Comparison of ENCODE assay signal across 13 mouse cellular contexts in the genomic region with DNA sequence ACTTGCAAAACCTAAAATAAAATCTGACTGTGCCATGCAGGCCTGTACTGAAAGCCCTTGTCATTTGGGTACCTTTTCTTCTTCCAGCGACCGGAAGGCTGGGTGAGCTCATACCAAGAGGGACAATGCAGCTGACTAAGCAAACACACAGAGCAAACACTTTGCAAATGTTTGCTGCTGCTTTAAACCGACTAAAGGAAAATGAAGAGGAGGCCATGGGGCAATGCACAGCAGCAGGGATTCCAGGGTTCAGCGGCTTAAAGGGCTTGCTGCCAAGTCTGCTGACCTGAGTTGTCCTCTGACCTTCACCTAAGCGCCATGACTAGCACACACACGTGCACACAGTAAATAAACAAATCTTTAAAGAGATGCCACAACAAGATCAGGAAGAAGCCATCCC. TPM values are rescaled to one million over a fixed set of nuclear protein-coding genes. Genes with fewer than 3 reads are reported as not detected.
DNase-seq lines count a peak whose midpoint lies in the region; ATAC-seq and TF ChIP-seq lines count a peak whose summit lies in the region.
"Had no signal": no experiment of that assay in that cellular context is flagged by ENCODE, and none has a peak within 500 bp of the region (broad histone marks: within the 10 kb centered on the region; RNA-seq: fewer than 3 reads in every experiment).

No protein-coding gene starts in this region.

- TF ChIP-seq CTCF in CH12.LX (conservative IDR thresholded peaks at IDR 0.05 in 1 of 2, IDR thresholded peaks at IDR 0.05 in 1 of 2; ENCODE audit: low read depth in 2 of 2, low read length in 2 of 2), result no peak

- in situ Hi-C loops in CH12.LX (cut with MboI; ENCODE audit: low pct_ligation_motif_present, low pct_unique_long_range_greater_than_20kb, low sequenced_read_pairs), result no loop called here

- H3K4me3 ChIP-seq in heart, embryonic 12.5 days, result no peak overlapping the region
- H3K4me3 ChIP-seq in CH12.LX (replicated peaks in 1 of 3; ENCODE audit: low read depth in 2 of 3, low read length in 2 of 3, poor library complexity in 1 of 3), result no peak overlapping the region
- no peak overlapping the region for H3K4me3 ChIP-seq in kidney, embryonic 15.5 days (replicated peaks)
- no peak overlapping the region for H3K4me3 ChIP-seq in lung, embryonic 16.5 days (ENCODE audit: low read length)
- H3K4me3 ChIP-seq: erythroblast, embryonic 14.5 days; midbrain, embryonic 15.5 days had no signal

- H3K9ac ChIP-seq in heart, embryonic 12.5 days, result no peak overlapping the region
- no peak overlapping the region for H3K9ac ChIP-seq in CH12.LX (ENCODE audit: insufficient read depth, low read depth)
- no peak overlapping the region for H3K9ac ChIP-seq in kidney, embryonic 15.5 days
- no peak overlapping the region for H3K9ac ChIP-seq in lung, embryonic 16.5 days (ENCODE audit: low read length)
- H3K9ac ChIP-seq: midbrain, embryonic 15.5 days had no signal

- no peak overlapping the region for H3K27ac ChIP-seq in heart, embryonic 12.5 days (ENCODE audit: poor library complexity, severe bottlenecking)
- peak overlapping the region; percentile 37; the same call in 1 of the 2 replicates for H3K27ac ChIP-seq in CH12.LX (ENCODE audit: insufficient read depth, low read depth)
- H3K27ac ChIP-seq in kidney, embryonic 15.5 days, result peak overlapping the region; percentile 27; the same call in 1 of the 2 replicates
- peak overlapping the region; percentile 25; the same call in 1 of the 2 replicates for H3K27ac ChIP-seq in lung, embryonic 16.5 days (ENCODE audit: low read length)
- H3K27ac ChIP-seq: hindbrain, postnatal 0 days; midbrain, embryonic 15.5 days had no signal

- TF ChIP-seq RAD21 in CH12.LX (IDR thresholded peaks at IDR 0.05; ENCODE audit: low read depth, low read length), result no peak

- no peak for TF ChIP-seq POLR2A in CH12.LX (IDR thresholded peaks at IDR 0.05; ENCODE audit: low read depth, low read length)

- no peaks in the 10 kb centered on the region for H3K9me3 ChIP-seq in heart, embryonic 12.5 days (replicated peaks)
- no peaks in the 10 kb centered on the region for H3K9me3 ChIP-seq in CH12.LX (replicated peaks; ENCODE audit: low read length)
- H3K9me3 ChIP-seq in kidney, embryonic 15.5 days (replicated peaks), result no peaks in the 10 kb centered on the region
- no peaks in the 10 kb centered on the region for H3K9me3 ChIP-seq in lung, embryonic 16.5 days (ENCODE audit: control insufficient read depth, low read length)
- H3K9me3 ChIP-seq: midbrain, embryonic 15.5 days had no signal

- WGBS in heart, embryonic 12.5 days, result 36% methylated on average over 6 of the region's 6 CpGs
- 21% methylated on average over 6 of the region's 6 CpGs for WGBS in kidney, embryonic 15.5 days
- WGBS in lung, embryonic 16.5 days, result 12% methylated on average over 6 of the region's 6 CpGs

- H3K79me2 ChIP-seq in CH12.LX (replicated peaks; ENCODE audit: control insufficient read depth, extremely low read depth, insufficient read depth, poor library complexity, severe bottlenecking), result peaks cover 86% of the 10 kb centered on the region

- no peak for TF ChIP-seq EP300 in CH12.LX (IDR thresholded peaks at IDR 0.05; ENCODE audit: low read length)

- DNase-seq in heart, adult 18-20 months, result peak; percentile 33 to 50
- DNase-seq in CH12.LX (ENCODE audit: extremely low read depth), result no peak
- DNase-seq in ovary, postnatal 14 days (ENCODE audit: low spot score), result no peak
- DNase-seq in frontal cortex, postnatal 14 days (ENCODE audit: low spot score in 2 of 2), result no peak
- DNase-seq in right cerebral cortex, adult 18-20 months, result no peak
- DNase-seq: cerebellum, adult 18-20 months; thymus, postnatal 36 days had no signal

- no peak overlapping the region for H3K4me2 ChIP-seq in heart, embryonic 12.5 days
- peak overlapping the region; percentile 2; the same call in 1 of the 2 replicates for H3K4me2 ChIP-seq in CH12.LX (ENCODE audit: insufficient read depth, low read depth, poor library complexity, severe bottlenecking)
- H3K4me2 ChIP-seq in kidney, embryonic 15.5 days, result no peak overlapping the region
- H3K4me2 ChIP-seq in lung, embryonic 16.5 days (ENCODE audit: low read depth, low read length), result 0 out of 2 replicates have a peak overlapping the region, but pooled peaks have one; percentile 2
- H3K4me2 ChIP-seq: midbrain, embryonic 15.5 days had no signal

- H3K4me1 ChIP-seq in heart, embryonic 12.5 days (replicated peaks), result peaks cover 18% of the 10 kb centered on the region
- H3K4me1 ChIP-seq in CH12.LX (ENCODE audit: control insufficient read depth in 1 of 2, insufficient read depth in 2 of 2), result peaks cover 35 to 94% of the 10 kb centered on the region in 2 experiments
- peaks cover 22% of the 10 kb centered on the region for H3K4me1 ChIP-seq in kidney, embryonic 15.5 days
- peaks cover 21% of the 10 kb centered on the region for H3K4me1 ChIP-seq in lung, embryonic 16.5 days (replicated peaks; ENCODE audit: control insufficient read depth, insufficient read depth, low read length)
- H3K4me1 ChIP-seq: midbrain, embryonic 15.5 days had no signal

- no peak for ATAC-seq in heart, embryonic 12.5 days (ENCODE audit: insufficient number of reproducible peaks, low FRiP score)
- peak; percentile 29 for ATAC-seq in kidney, embryonic 15.5 days (replicated peaks; ENCODE audit: low FRiP score)
- peak; percentile 66 for ATAC-seq in lung, embryonic 16.5 days (ENCODE audit: low read depth)
- ATAC-seq: hindbrain, postnatal 0 days; midbrain, embryonic 15.5 days had no signal

- no peaks in the 10 kb centered on the region for H3K36me3 ChIP-seq in heart, embryonic 12.5 days
- peaks cover 20 to 61% of the 10 kb centered on the region in 2 experiments for H3K36me3 ChIP-seq in CH12.LX (replicated peaks in 1 of 2; ENCODE audit: control insufficient read depth in 1 of 2, insufficient read depth in 1 of 2, low read length in 1 of 2)
- H3K36me3 ChIP-seq in kidney, embryonic 15.5 days, result no peaks in the 10 kb centered on the region
- no peaks in the 10 kb centered on the region for H3K36me3 ChIP-seq in lung, embryonic 16.5 days (ENCODE audit: control insufficient read depth, insufficient read depth, low read length)
- H3K36me3 ChIP-seq: midbrain, embryonic 15.5 days had no signal

- dilution Hi-C loops in CH12.LX (cut with MboI; ENCODE audit: extremely low pct_ligation_motif_present, extremely low pct_unique_long_range_greater_than_20kb, low sequenced_read_pairs), result no loop called here

- H3K27me3 ChIP-seq in heart, embryonic 12.5 days (replicated peaks), result no peaks in the 10 kb centered on the region
- H3K27me3 ChIP-seq in CH12.LX (replicated peaks), result no peaks in the 10 kb centered on the region
- H3K27me3 ChIP-seq in kidney, embryonic 15.5 days, result no peaks in the 10 kb centered on the region
- no peaks in the 10 kb centered on the region for H3K27me3 ChIP-seq in lung, embryonic 16.5 days (ENCODE audit: control insufficient read depth, insufficient read depth, low read depth, low read length)
- H3K27me3 ChIP-seq: midbrain, embryonic 15.5 days had no signal

TF ChIP-seq in CH12.LX, 34 proteins besides CTCF, POLR2A, EP300 and RAD21:
- TF ChIP-seq ETS1 (conservative IDR thresholded peaks at IDR 0.05; ENCODE audit: low read depth, low read length), result peak; percentile 39; the same call in 1 of the 2 replicates
- TF ChIP-seq MEF2A (IDR thresholded peaks at IDR 0.05; ENCODE audit: borderline replicate concordance, low read depth, low read length), result no peak
- TF ChIP-seq MAFK (IDR thresholded peaks at IDR 0.05; ENCODE audit: insufficient replicate concordance, low read length), result peak; percentile 80; the same call in 1 of the 2 replicates
- no peak for TF ChIP-seq USF1 (IDR thresholded peaks at IDR 0.05; ENCODE audit: low read depth, low read length)
- no peak for TF ChIP-seq ZMIZ1 (IDR thresholded peaks at IDR 0.05; ENCODE audit: low read depth, low read length)
- peak; percentile 49 for TF ChIP-seq BHLHE40 (IDR thresholded peaks at IDR 0.05; ENCODE audit: low read depth, low read length)

RNA-seq across cellular contexts. Expression of a gene that starts 23.9 kb away (rescaled TPM):
- 10 to 100 TPM; 25.4 to 31.1 TPM for total RNA-seq in heart, adult 18-20 months (2021)
- 1.7 and 2.1 TPM in 2 replicates for polyA plus RNA-seq in heart, embryonic 12.5 days (2016; fragmentation: Nextera tagmentation; extraction: Ambion mirVana)
- total RNA-seq in CH12.LX (2012; rRNA removed) (38.1 and 50.0 TPM in 2 replicates), CH12.LX (2014; rRNA removed) (69.1 and 69.6 TPM in 2 replicates)
- 55.3 and 60.3 TPM in 2 replicates for polyA plus RNA-seq in CH12.LX (2012; ENCODE audit: insufficient read length, low read depth)
- 6.2 and 6.5 TPM in 2 replicates for polyA plus RNA-seq in kidney, embryonic 15.5 days (2015; fragmentation: Nextera tagmentation; extraction: Ambion mirVana)
- 3.5 and 3.9 TPM in 2 replicates for polyA plus RNA-seq in lung, embryonic 16.5 days (2015; fragmentation: Nextera tagmentation; extraction: Ambion mirVana)

Comparison
In these comparisons a context has a peak if more than half of its experiments do, and no peak if none do; other contexts are left out.
1. DNase-seq: peak in heart, adult 18-20 months (2 of 2); none in CH12.LX (single experiment), ovary, postnatal 14 days (single experiment), frontal cortex, postnatal 14 days (0 of 2) and right cerebral cortex, adult 18-20 months (single experiment).
2. H3K4me2 ChIP-seq: peak in CH12.LX (single experiment) and lung, embryonic 16.5 days (single experiment); none in heart, embryonic 12.5 days (single experiment) and kidney, embryonic 15.5 days (single experiment).